Mouse (Mus musculus) small intestine, adult 2 months (tissue): ENCODE data around the gene Eif3l.

ENCODE experiments used
- CTCF ChIP-seq: fragments of 200-500 bp; IDR thresholded peaks from 2 replicates; pipeline ENCODE4 v1.5.1; 2012; ENCODE audit warnings: low read depth, mild to moderate bottlenecking, control low read depth, inconsistent platforms, low read length, moderate library complexity, mixed read lengths; ENCODE audit not compliant: insufficient replicate concordance, insufficient read length; ENCODE audit errors: extremely low read depth
- POLR2A ChIP-seq: fragments of 200-500 bp; IDR thresholded peaks from 2 replicates; pipeline ENCODE4 v1.6.1; 2012; ENCODE audit warnings: low read depth, mild to moderate bottlenecking, control low read depth, inconsistent platforms, low read length, moderate library complexity

GRCm38 (mm10) chr15:79122546-79122945 is 47.6 kb downstream of the Eif3l start:
- TF ChIP-seq CTCF (no peak), POLR2A (no peak)
